ENCODE assay signal across 1 mouse cellular context in genomic region chr6:91767550-91767949, GRCm38 (mm10).
A peak's percentile ranks its signal among the peaks of the same experiment; 100 is the strongest.
TF ChIP-seq lines count a peak whose summit lies in the region.

No protein-coding gene starts in this region.

TF ChIP-seq in CH12.LX, 34 proteins besides CTCF, POLR2A, EP300 and RAD21 (continued from another document):
- peak; percentile 20; the same call in 1 of the 2 replicates for TF ChIP-seq BHLHE40 (IDR thresholded peaks at IDR 0.05; ENCODE audit: low read depth, low read length)
- TF ChIP-seq JUN (IDR thresholded peaks at IDR 0.05; ENCODE audit: insufficient read depth, low read depth, low read length): peak; percentile 57
- peak; percentile 59; the same call in 1 of the 2 replicates for TF ChIP-seq CHD1 (IDR thresholded peaks at IDR 0.05; ENCODE audit: low read depth, low read length)
- TF ChIP-seq IRF4 (IDR thresholded peaks at IDR 0.05; ENCODE audit: low read depth, low read length): peak; percentile 91
